Mouse (Mus musculus) lung, postnatal 25 days (tissue): ENCODE results near the gene Rag1.

Experiments
- DNase-seq: peaks from one replicate; pipeline ENCODE4 v3.0.0; 2022; ENCODE audit warnings: low spot score

Gene Rag1

GRCm38 (mm10) chr2:101591356-101591755 is 57.9 kb downstream of the Rag1 start:
- no peak for DNase-seq
